Mouse (Mus musculus): Measurements from ENCODE around the gene Fuca1.

Gene Fuca1

GRCm38 (mm10) chr4:135889146-135889883 is 31.2 kb upstream of the Fuca1 start:
- DNase-seq (ENCODE audit: low spot score in 2 of 2): peak in 1 of 2 experiments; percentile 4

GRCm38 (mm10) chr4:135889884-135890283 is 30.7 kb upstream of the Fuca1 start:
- DNase-seq (ENCODE audit: low spot score in 2 of 2): peak; percentile 51 to 70

GRCm38 (mm10) chr4:135891539-135891938 is 29.0 kb upstream of the Fuca1 start:
- DNase-seq (ENCODE audit: low spot score in 2 of 2): no peak

- no peak for DNase-seq (ENCODE audit: low spot score in 2 of 2)
Observed at GRCm38 (mm10) chr4:135892884-135893283, 27.7 kb upstream of the Fuca1 start.

GRCm38 (mm10) chr4:135895071-135895571 is 25.4 kb upstream of the Fuca1 start, which contains the start of gene Cnr2:
TSS of gene Cnr2 (plus strand) at chr4:135895394.
- DNase-seq (ENCODE audit: low spot score in 2 of 2): no peak

- DNase-seq (ENCODE audit: low spot score in 2 of 2): no peak
Observed at GRCm38 (mm10) chr4:135896157-135896556, 24.4 kb upstream of the Fuca1 start.

GRCm38 (mm10) chr4:135898380-135899049 is 22.0 kb upstream of the Fuca1 start:
- DNase-seq (ENCODE audit: low spot score in 2 of 2): no peak

- no peak for DNase-seq (ENCODE audit: low spot score in 2 of 2)
Observed at GRCm38 (mm10) chr4:135899050-135899448, 21.5 kb upstream of the Fuca1 start.

GRCm38 (mm10) chr4:135900008-135900407 is 20.5 kb upstream of the Fuca1 start:
- DNase-seq (ENCODE audit: low spot score in 2 of 2): no peak

GRCm38 (mm10) chr4:135902606-135903242 is 17.8 kb upstream of the Fuca1 start:
- no peak for DNase-seq (ENCODE audit: low spot score in 2 of 2)

GRCm38 (mm10) chr4:135904810-135905209 is 15.7 kb upstream of the Fuca1 start:
- DNase-seq (ENCODE audit: low spot score in 2 of 2): no peak

GRCm38 (mm10) chr4:135906633-135907032 is 13.9 kb upstream of the Fuca1 start:
- DNase-seq (ENCODE audit: low spot score in 2 of 2): no peak

GRCm38 (mm10) chr4:135909326-135910066 is 11.0 kb upstream of the Fuca1 start:
- DNase-seq (ENCODE audit: low spot score in 2 of 2): no peak

GRCm38 (mm10) chr4:135911531-135911930 is 9.0 kb upstream of the Fuca1 start:
- DNase-seq (ENCODE audit: low spot score in 2 of 2): no peak

GRCm38 (mm10) chr4:135912164-135912563 is 8.4 kb upstream of the Fuca1 start:
- DNase-seq (ENCODE audit: low spot score in 2 of 2): no peak

GRCm38 (mm10) chr4:135912835-135913234 is 7.7 kb upstream of the Fuca1 start:
- DNase-seq (ENCODE audit: low spot score in 2 of 2): peak in 1 of 2 experiments; percentile 49

- no peak for DNase-seq (ENCODE audit: low spot score in 2 of 2)
Observed at GRCm38 (mm10) chr4:135913433-135913832, 7.1 kb upstream of the Fuca1 start.

GRCm38 (mm10) chr4:135918635-135919279 is 1.8 kb upstream of the Fuca1 start:
- no peak for DNase-seq (ENCODE audit: low spot score in 2 of 2)

GRCm38 (mm10) chr4:135919280-135919639 is 1.3 kb upstream of the Fuca1 start:
- no peak for DNase-seq (ENCODE audit: low spot score in 2 of 2)

GRCm38 (mm10) chr4:135921257-135922120 is 954 bp downstream of the Fuca1 start:
- DNase-seq (ENCODE audit: low spot score in 2 of 2): peak in 1 of 2 experiments; percentile 21

Data from cerebellum, postnatal 4 days (tissue).